Mouse (Mus musculus) lung, adult 2 months (tissue): ENCODE data around the gene Parvb.

Experiments used
- CTCF ChIP-seq: fragments of 200-500 bp; IDR thresholded peaks from 2 replicates; pipeline ENCODE4 v1.5.1; 2011; ENCODE audit warnings: mild to moderate bottlenecking, low read length, control low read depth; ENCODE audit not compliant: insufficient read depth
- POLR2A ChIP-seq: fragments of 200-500 bp; IDR thresholded peaks from 2 replicates; pipeline ENCODE4 v1.6.1; 2011; ENCODE audit warnings: low read depth, mild to moderate bottlenecking, control low read depth, low read length, borderline replicate concordance; ENCODE audit errors: extremely low read depth

- TF ChIP-seq CTCF (no peak), POLR2A (no peak)
Measured at GRCm38 (mm10) chr15:84313566-84313878, 81.7 kb downstream of the Parvb start.
